Comparison of ENCODE assay signal across 28 mouse cellular contexts in the genomic region with DNA sequence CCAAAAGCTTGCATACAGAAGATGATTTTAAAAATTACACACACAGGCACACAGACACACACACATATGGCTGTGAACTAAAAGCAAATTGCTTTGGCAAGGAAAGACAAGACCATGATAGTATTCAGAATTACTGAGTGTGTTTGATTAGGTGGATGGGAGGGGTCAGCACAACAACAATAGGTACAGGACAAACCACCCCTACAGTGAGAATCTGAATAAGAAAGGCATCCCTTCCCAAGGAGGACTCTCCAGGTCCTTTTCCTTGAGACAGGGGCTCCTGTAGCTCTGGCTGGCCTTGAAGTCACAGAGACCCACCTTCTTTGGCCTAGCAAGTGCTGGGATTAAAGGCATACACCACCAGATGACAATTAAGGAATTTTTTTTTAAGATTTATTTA.
"Had no signal": no experiment of that assay in that cellular context is flagged by ENCODE, and none has a peak within 500 bp of the region (broad histone marks: within the 10 kb centered on the region; RNA-seq: fewer than 3 reads in every experiment).

No protein-coding gene starts in this region.

- H3K9ac ChIP-seq: heart, embryonic 12.5 days; hindbrain, embryonic 12.5 days; hindbrain, embryonic 14.5 days; intestine, embryonic 15.5 days; kidney, embryonic 15.5 days; limb, embryonic 13.5 days; limb, embryonic 15.5 days; liver, embryonic 12.5 days; liver, embryonic 14.5 days had no signal

- H3K27me3 ChIP-seq: heart, embryonic 12.5 days; hindbrain, embryonic 12.5 days; intestine, embryonic 15.5 days; kidney, embryonic 15.5 days; limb, embryonic 13.5 days; limb, embryonic 15.5 days; liver, embryonic 12.5 days had no signal

- H3K4me1 ChIP-seq: hindbrain, embryonic 10.5 days; hindbrain, embryonic 12.5 days; intestine, embryonic 15.5 days; kidney, embryonic 15.5 days; limb, embryonic 13.5 days; limb, embryonic 15.5 days; liver, embryonic 12.5 days had no signal

- H3K4me2 ChIP-seq: heart, embryonic 12.5 days; hindbrain, embryonic 12.5 days; hindbrain, embryonic 14.5 days; intestine, embryonic 15.5 days; kidney, embryonic 15.5 days; limb, embryonic 13.5 days; limb, embryonic 15.5 days; liver, embryonic 12.5 days had no signal

- ATAC-seq: hindbrain, embryonic 16.5 days; inflammation-experienced regulatory T-cells, adult 6 months; intestine, embryonic 15.5 days; intestine, postnatal 0 days; liver, embryonic 12.5 days had no signal

- H3K4me3 ChIP-seq: gastrocnemius, adult 2 months; heart, adult 2 months; heart, embryonic 10.5 days; heart, embryonic 12.5 days; hindbrain, embryonic 10.5 days; hindbrain, embryonic 12.5 days; intestine, embryonic 15.5 days; kidney, embryonic 15.5 days; layer of hippocampus, adult 2 months; limb, embryonic 13.5 days; limb, embryonic 15.5 days; liver, embryonic 12.5 days had no signal

- DNase-seq: gastrocnemius, adult 2 months; gastrocnemius, postnatal 10 days; gastrocnemius, postnatal 25 days; heart, adult 2 months; heart, postnatal 10 days; heart, postnatal 4 days; kidney, adult 18-20 months; kidney, adult 8-10 months; kidney, postnatal 10 days; kidney, postnatal 25 days; kidney, postnatal 4 days; layer of hippocampus, postnatal 36 days; left cerebral cortex, postnatal 4 days had no signal

- H3K36me3 ChIP-seq: intestine, embryonic 15.5 days; liver, embryonic 12.5 days had no signal

- H3K27ac ChIP-seq: gastrocnemius, adult 2 months; heart, adult 2 months; heart, embryonic 10.5 days; hindbrain, embryonic 10.5 days; hindbrain, embryonic 12.5 days; hindbrain, embryonic 14.5 days; intestine, embryonic 15.5 days; kidney, embryonic 15.5 days; layer of hippocampus, adult 2 months; limb, embryonic 13.5 days; limb, embryonic 15.5 days; liver, embryonic 12.5 days; liver, embryonic 14.5 days had no signal

- H3K9me3 ChIP-seq: heart, embryonic 10.5 days; heart, embryonic 12.5 days; hindbrain, embryonic 10.5 days; hindbrain, embryonic 12.5 days; intestine, embryonic 15.5 days; kidney, embryonic 15.5 days; limb, embryonic 13.5 days; limb, embryonic 15.5 days; liver, embryonic 12.5 days had no signal
